Mouse (Mus musculus): ENCODE measurements around the gene Prkce.

Gene Prkce

GRCm38 (mm10) chr17:86364349-86365075, 196.9 kb downstream of the Prkce start:
- no peak for DNase-seq (ENCODE audit: low spot score in 2 of 2)

- no peak for DNase-seq (ENCODE audit: low spot score in 2 of 2)
These were observed 199.3 kb downstream of the Prkce start for GRCm38 (mm10) chr17:86366919-86367318.

GRCm38 (mm10) chr17:86367676-86368075, 200.1 kb downstream of the Prkce start:
- no peak for DNase-seq (ENCODE audit: low spot score in 2 of 2)

GRCm38 (mm10) chr17:86370106-86370742, 202.6 kb downstream of the Prkce start:
- DNase-seq (ENCODE audit: low spot score in 2 of 2): no peak

- no peak for DNase-seq (ENCODE audit: low spot score in 2 of 2)
These were observed 203.5 kb downstream of the Prkce start for GRCm38 (mm10) chr17:86371101-86371561.

- DNase-seq (ENCODE audit: low spot score in 2 of 2): no peak
These were observed 208.8 kb downstream of the Prkce start for GRCm38 (mm10) chr17:86376389-86376788.

GRCm38 (mm10) chr17:86377863-86378262, 210.3 kb downstream of the Prkce start:
- DNase-seq (ENCODE audit: low spot score in 2 of 2): no peak

- DNase-seq (ENCODE audit: low spot score in 2 of 2): no peak
These were observed 211.0 kb downstream of the Prkce start for GRCm38 (mm10) chr17:86378611-86379010.

GRCm38 (mm10) chr17:86379405-86380137, 212.0 kb downstream of the Prkce start:
- no peak for DNase-seq (ENCODE audit: low spot score in 2 of 2)

- no peak for DNase-seq (ENCODE audit: low spot score in 2 of 2)
These were observed 213.9 kb downstream of the Prkce start for GRCm38 (mm10) chr17:86381464-86381863.

- no peak for DNase-seq (ENCODE audit: low spot score in 2 of 2)
These were observed 215.3 kb downstream of the Prkce start for GRCm38 (mm10) chr17:86382885-86383284.

GRCm38 (mm10) chr17:86383699-86384572, 216.4 kb downstream of the Prkce start:
- no peak for DNase-seq (ENCODE audit: low spot score in 2 of 2)

- no peak for DNase-seq (ENCODE audit: low spot score in 2 of 2)
These were observed 224.9 kb downstream of the Prkce start for GRCm38 (mm10) chr17:86392475-86392874.

GRCm38 (mm10) chr17:86393191-86393590, 225.6 kb downstream of the Prkce start:
- no peak for DNase-seq (ENCODE audit: low spot score in 2 of 2)

- no peak for DNase-seq (ENCODE audit: low spot score in 2 of 2)
These were observed 229.5 kb downstream of the Prkce start for GRCm38 (mm10) chr17:86397097-86397496.

- no peak for DNase-seq (ENCODE audit: low spot score in 2 of 2)
These were observed 230.1 kb downstream of the Prkce start for GRCm38 (mm10) chr17:86397647-86398046.

- DNase-seq (ENCODE audit: low spot score in 2 of 2): no peak
These were observed 230.6 kb downstream of the Prkce start for GRCm38 (mm10) chr17:86398226-86398625.

GRCm38 (mm10) chr17:86400032-86400431, 232.4 kb downstream of the Prkce start:
- DNase-seq (ENCODE audit: low spot score in 2 of 2): no peak

GRCm38 (mm10) chr17:86404795-86405501, 237.4 kb downstream of the Prkce start:
- peak in 1 of 2 experiments; percentile 64 for DNase-seq (ENCODE audit: low spot score in 2 of 2)

- DNase-seq (ENCODE audit: low spot score in 2 of 2): no peak
These were observed 238.1 kb downstream of the Prkce start for GRCm38 (mm10) chr17:86405644-86406043.
